Mouse (Mus musculus): ENCODE measurements around the gene Hnrnph3.

DNA sequence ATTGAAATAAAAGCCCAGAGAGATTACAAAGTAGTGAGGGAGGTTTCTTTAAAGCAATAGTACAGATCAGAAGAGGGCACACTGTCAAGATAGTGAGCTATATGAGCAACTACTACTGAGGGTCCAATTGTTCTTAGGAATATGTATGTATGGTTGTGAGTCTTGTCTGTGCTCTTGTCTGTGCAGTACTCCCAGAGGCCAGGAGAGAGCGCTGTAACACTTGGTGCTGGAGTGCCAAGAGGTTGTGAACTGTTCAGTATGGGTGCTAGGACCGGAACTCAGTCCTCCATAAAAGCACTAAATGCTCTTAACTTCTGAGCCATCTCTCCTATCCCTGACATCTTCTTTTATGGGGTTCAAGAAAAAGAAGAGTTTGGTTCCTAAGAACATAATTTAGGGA lies 30.6 kb upstream of the Hnrnph3 start:
- peak; percentile 44; the same call in 1 of the 2 replicates for TF ChIP-seq CTCF (IDR thresholded peaks at IDR 0.05; ENCODE audit: control insufficient read depth, insufficient read depth, insufficient replicate concordance, low read depth, low read length)
- no peak for TF ChIP-seq POLR2A (IDR thresholded peaks at IDR 0.05; ENCODE audit: control insufficient read depth, low read depth, low read length)
